Mouse (Mus musculus) liver, adult 2 months (tissue): Measurements from ENCODE around the gene Calcrl. TPM values are rescaled to one million over a fixed set of nuclear protein-coding genes. Genes with fewer than 3 reads are reported as not detected.

Experiments used
- DNase-seq: peaks from one replicate; pipeline ENCODE4 v3.0.0-alpha.2; 2011; ENCODE audit warnings: low read depth, low spot score; ENCODE audit errors: extremely low read depth
- H3K27ac ChIP-seq: fragments of 200-500 bp; replicated peaks from 2 replicates; pipeline ENCODE4 v1.5.1; 2012; ENCODE audit warnings: low read depth, mild to moderate bottlenecking, control low read depth, inconsistent platforms, low read length; ENCODE audit not compliant: insufficient read depth
- H3K27me3 ChIP-seq: fragments of 200-500 bp; 2 replicates; pipeline ENCODE4 v1.6.1; 2012; ENCODE audit warnings: mild to moderate bottlenecking, moderate library complexity, low read length, inconsistent platforms; ENCODE audit not compliant: control insufficient read depth, insufficient read depth
- H3K36me3 ChIP-seq: fragments of 200-500 bp; 2 replicates; pipeline ENCODE4 v1.6.1; 2012; ENCODE audit warnings: low read length, inconsistent platforms; ENCODE audit not compliant: control insufficient read depth, insufficient read depth
- H3K4me1 ChIP-seq: fragments of 200-500 bp; 2 replicates; pipeline ENCODE4 v1.6.1; 2011; ENCODE audit warnings: low read length; ENCODE audit not compliant: control insufficient read depth, insufficient read depth
- H3K4me3 ChIP-seq: fragments of 200-500 bp; 2 replicates; pipeline ENCODE4 v1.5.1; 2011; ENCODE audit warnings: low read depth, mild to moderate bottlenecking, control low read depth, low read length, moderate library complexity; ENCODE audit not compliant: insufficient read depth
- H3K79me2 ChIP-seq: fragments of 200-500 bp; 2 replicates; pipeline ENCODE4 v1.6.1; 2012; ENCODE audit warnings: inconsistent platforms, mild to moderate bottlenecking, low read length, moderate library complexity; ENCODE audit not compliant: control insufficient read depth, insufficient read depth
- H3K9ac ChIP-seq: fragments of 200-500 bp; 2 replicates; pipeline ENCODE4 v1.6.1; 2012; ENCODE audit warnings: low read depth, mild to moderate bottlenecking, control low read depth, inconsistent platforms, low read length
- CTCF ChIP-seq: fragments of 200-500 bp; IDR thresholded peaks from 2 replicates; pipeline ENCODE4 v1.5.1; 2011; ENCODE audit warnings: low read depth, low read length, control low read depth
- POLR2A ChIP-seq: fragments of 200-500 bp; IDR thresholded peaks from 2 replicates; pipeline ENCODE4 v1.6.1; 2011; ENCODE audit warnings: low read length, control low read depth; ENCODE audit not compliant: insufficient read depth; ENCODE audit errors: extremely low read depth
- WGBS: fragments of 180-500 bp; shearing (Covaris S2); methylation state at CpG from one replicate; pipeline ENCODE4 v1.1.7; 2018; 5-methylcytosine and 5-hydroxymethylcytosine counted together
- polyA plus RNA-seq: library from polyadenylated mRNA; depleted of rRNA; stranded (reverse); fragments of >200 nt; gene quantifications from 2 replicates; pipeline ENCODE4 v1.2.3, GENCODE M21; 2012; rRNA removed
- total RNA-seq: library from RNA; depleted of rRNA; stranded (reverse); fragments of >200 nt; gene quantifications from 2 replicates; pipeline ENCODE4 v1.2.3, GENCODE M21; 2014; rRNA removed

Calcrl gene
- total and polyA plus RNA-seq, 2 experiments: 7.5 to 31.3 TPM

DNA sequence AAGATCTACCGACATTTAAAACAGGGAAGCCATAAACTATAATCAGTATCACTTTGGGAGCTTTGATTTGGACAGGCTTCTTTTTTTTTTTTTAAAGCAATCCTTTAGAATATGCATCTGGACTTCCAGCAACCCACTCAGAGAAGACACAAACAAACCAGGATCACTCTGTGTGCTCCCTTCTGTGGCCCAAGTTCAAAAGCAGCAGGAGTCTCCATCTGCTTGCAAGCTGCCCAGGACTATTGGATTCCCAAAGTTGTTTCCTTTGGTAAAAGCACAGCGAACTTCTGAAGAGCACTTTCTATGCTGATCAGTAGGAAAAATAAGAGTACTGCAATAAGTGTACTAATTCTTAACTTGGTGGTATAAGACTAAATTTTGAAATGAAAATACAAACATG is 130.6 kb downstream of the Calcrl start:
- Histone ChIP-seq H3K9ac (no peak overlapping the region), H3K4me1 (no peaks in the 10 kb centered on the region; the same call in 1 of the 2 replicates), H3K4me3 (no peak overlapping the region), H3K36me3 (no peaks in the 10 kb centered on the region), H3K27ac (no peak overlapping the region), H3K27me3 (no peaks in the 10 kb centered on the region), H3K79me2 (no peaks in the 10 kb centered on the region)
- TF ChIP-seq POLR2A (no peak), CTCF (no peak)
- WGBS: 71% methylated on average over 2 of the region's 2 CpGs
- no peak for DNase-seq

GRCm38 (mm10) chr2:84292351-84293000 is 132.7 kb downstream of the Calcrl start:
- peak; percentile 44 for DNase-seq
- Histone ChIP-seq H3K4me1 (no peaks in the 10 kb centered on the region; the same call in 1 of the 2 replicates), H3K27me3 (no peaks in the 10 kb centered on the region), H3K4me3 (no peak overlapping the region), H3K9ac (no peak overlapping the region), H3K79me2 (no peaks in the 10 kb centered on the region), H3K27ac (no peak overlapping the region), H3K36me3 (no peaks in the 10 kb centered on the region)
- 76% methylated on average over 4 of the region's 4 CpGs for WGBS
- TF ChIP-seq CTCF (0 out of 2 replicates have a peak, but pooled peaks have one; percentile 13), POLR2A (no peak)

GRCm38 (mm10) chr2:84288940-84289557 is 136.2 kb downstream of the Calcrl start:
- no peak overlapping the region for H3K27ac ChIP-seq
- H3K36me3 ChIP-seq: no peaks in the 10 kb centered on the region
- H3K27me3 ChIP-seq: no peaks in the 10 kb centered on the region
- 89% methylated on average over 7 of the region's 7 CpGs for WGBS
- H3K4me3 ChIP-seq: no peak overlapping the region
- DNase-seq: no peak
- no peak for TF ChIP-seq CTCF
- no peak for TF ChIP-seq POLR2A
- H3K79me2 ChIP-seq: no peaks in the 10 kb centered on the region
- no peak overlapping the region for H3K9ac ChIP-seq
- H3K4me1 ChIP-seq: no peaks in the 10 kb centered on the region; the same call in 1 of the 2 replicates

Other genes starting within 250 kb of the Calcrl start
- gene Tfpi, start 51.4 kb upstream of the Calcrl start, total RNA-seq: 6.6 and 9.6 TPM in 2 replicates
- gene Tfpi, start 51.4 kb upstream of the Calcrl start, polyA plus RNA-seq: 0.91 and 1.2 TPM in 2 replicates
- 47.4 and 53.2 TPM in 2 replicates for gene Ctnnd1, start 225.4 kb upstream of the Calcrl start, total RNA-seq
- 29.7 and 31.4 TPM in 2 replicates for gene Ctnnd1, start 225.4 kb upstream of the Calcrl start, polyA plus RNA-seq
- gene Btbd18, start 233.7 kb upstream of the Calcrl start, total RNA-seq: 0.07 TPM in 1 of 2 replicates, not detected in the other
- not detected in 2 replicates for gene Btbd18, start 233.7 kb upstream of the Calcrl start, polyA plus RNA-seq
- 19.2 and 27.3 TPM in 2 replicates for gene Selenoh, start 245.4 kb upstream of the Calcrl start, total RNA-seq
- gene Selenoh, start 245.4 kb upstream of the Calcrl start, polyA plus RNA-seq: 18.8 and 19.6 TPM in 2 replicates